Mouse (Mus musculus): ENCODE data around the gene Pakap.

GRCm38 (mm10) chr4:57652185-57652904 lies 84.4 kb downstream of the Pakap start:
- no peak for TF ChIP-seq CTCF (conservative IDR thresholded peaks at IDR 0.05; ENCODE audit: insufficient read depth, insufficient read length, low read depth, low read length)
- no peak for TF ChIP-seq POLR2A (IDR thresholded peaks at IDR 0.05; ENCODE audit: low read depth, low read length)
